Mouse (Mus musculus) heart, adult 18-20 months (tissue): ENCODE results near the gene Cklf. TPM values are rescaled to one million over a fixed set of nuclear protein-coding genes. Genes with fewer than 3 reads are reported as not detected.
"Not testable (repeated sequence)": the region's sequence is repeated elsewhere in the genome, so short reads cannot be mapped to it uniquely, and the experiment has no call there.

ENCODE experiments used
- DNase-seq, 2 experiments: peaks; one replicate each; pipeline ENCODE4 v3.0.0; 2021 to 2022; ENCODE audit warnings: mixed read lengths in 1 of 2
- long read RNA-seq, 2 experiments: library from polyadenylated mRNA; stranded (forward); transcript quantifications; one replicate each; pipeline ENCODE4 v2.0.0; 2021
- total RNA-seq, 2 experiments: library from RNA; stranded (reverse); gene quantifications; 2 replicates each; pipeline ENCODE4 v1.2.3; 2021

Gene Cklf
- 1 to 10 TPM; 2.6 to 4.8 TPM for total RNA-seq
- long read RNA-seq, experiment 1, partial matches to known transcripts: 0 of 2 reads
- long read RNA-seq, experiment 1, other reads (novel, unspliced or antisense): 0 of 2 reads
- long read RNA-seq, experiment 2, transcript Cklf-201 (4 exons, 667 nt): major isoform, 5 of 6 reads
- long read RNA-seq, experiment 2, partial matches to known transcripts: 0 of 6 reads
- long read RNA-seq, experiment 2, other reads (novel, unspliced or antisense): 1 of 6 reads

- DNase-seq: peak; percentile 90 to 92
Measured at GRCm38 (mm10) chr8:104250439-104251367, at the start of gene Cklf. Gene Cklf, plus strand, starts transcription at chr8:104250861.

- no peak for DNase-seq
Measured at GRCm38 (mm10) chr8:104201622-104202021, 49.0 kb upstream of the Cklf start.

GRCm38 (mm10) chr8:104202320-104202719, 48.3 kb upstream of the Cklf start:
- no peak for DNase-seq

- DNase-seq: no peak
Measured at GRCm38 (mm10) chr8:104205292-104205691, 45.4 kb upstream of the Cklf start.

DNA sequence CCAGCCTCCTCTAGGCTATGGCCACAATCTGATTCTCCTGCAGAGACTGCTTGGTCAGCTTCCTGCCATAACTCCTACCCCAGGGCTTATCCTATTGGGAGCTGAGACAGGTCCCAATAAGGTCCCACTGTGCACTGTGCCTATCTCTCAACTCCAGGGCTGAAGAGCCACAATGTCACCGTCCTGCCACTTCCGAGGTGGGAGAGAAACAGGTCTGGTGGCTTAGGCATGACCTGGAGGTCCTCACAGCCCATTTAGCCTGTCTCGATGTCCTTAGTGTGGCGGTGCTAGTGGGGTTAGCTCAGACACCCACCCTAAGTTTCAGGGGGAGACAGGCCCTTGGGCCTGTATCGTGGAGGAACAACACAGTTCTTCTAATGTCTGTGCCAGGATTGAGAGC, 33.1 kb upstream of the Cklf start:
- no peak for DNase-seq

DNA sequence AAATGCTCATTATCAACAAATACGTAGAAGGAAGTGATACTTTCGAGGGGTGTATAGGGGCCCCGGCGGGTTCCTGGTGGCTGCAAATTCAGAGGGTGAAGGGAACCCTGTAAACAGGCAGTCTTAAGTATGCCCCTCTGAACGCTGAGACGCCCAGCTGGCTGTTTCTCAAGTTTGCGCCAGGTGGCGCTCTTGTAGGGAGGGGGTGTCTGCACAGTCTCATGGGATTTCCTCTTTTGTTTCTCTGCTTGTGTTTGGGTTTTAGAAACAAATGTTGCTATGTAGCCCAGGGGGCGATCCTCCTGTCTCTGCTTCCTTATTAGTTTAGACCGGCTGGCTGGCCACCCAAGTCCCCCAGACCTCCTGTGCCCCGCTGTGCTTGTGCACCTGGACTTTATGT, 31.6 kb upstream of the Cklf start:
- peak; percentile 55 to 73 for DNase-seq

- DNase-seq: peak; percentile 70 to 90
Measured at GRCm38 (mm10) chr8:104219806-104220205, 30.9 kb upstream of the Cklf start.

DNA sequence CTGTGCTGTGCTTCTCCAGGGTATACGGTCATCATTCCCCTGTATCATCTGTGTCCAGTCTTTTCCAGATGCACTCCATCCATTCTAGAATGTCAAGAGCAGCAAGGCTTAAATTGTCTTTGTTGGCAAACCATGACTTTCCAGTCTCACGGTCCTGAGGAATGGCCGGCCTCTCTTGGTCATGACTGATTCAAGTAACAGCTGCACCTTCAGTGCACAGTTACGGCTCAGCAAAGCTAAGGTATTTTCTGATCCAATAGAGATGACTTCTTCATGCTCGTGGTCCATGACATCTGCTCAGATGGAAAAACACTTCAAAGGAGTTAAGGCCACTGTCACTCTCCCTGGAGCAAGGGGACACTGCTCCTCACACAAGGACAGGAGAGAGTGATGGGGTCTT, 23.6 kb upstream of the Cklf start:
- no peak for DNase-seq

DNA sequence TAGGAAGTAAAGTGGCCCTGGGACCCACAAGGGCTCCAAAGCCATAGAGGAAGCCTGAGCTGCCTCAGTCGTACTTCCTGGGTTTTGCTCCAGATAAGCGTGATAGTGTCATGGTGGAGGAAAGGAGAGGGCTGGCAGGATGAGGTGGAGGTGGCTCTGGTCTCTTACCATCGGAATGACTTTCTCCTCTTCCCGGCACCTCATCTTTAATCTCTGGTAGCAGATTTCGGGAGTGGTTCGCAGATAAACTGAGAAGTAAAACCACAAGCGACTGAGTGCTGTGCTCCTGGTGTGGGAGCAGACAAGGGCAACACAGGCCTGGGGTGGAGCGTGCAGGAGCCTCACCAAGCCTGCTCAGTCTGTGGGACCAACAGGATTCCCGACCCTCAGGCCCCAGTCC, 20.3 kb upstream of the Cklf start:
- DNase-seq: no peak

DNA sequence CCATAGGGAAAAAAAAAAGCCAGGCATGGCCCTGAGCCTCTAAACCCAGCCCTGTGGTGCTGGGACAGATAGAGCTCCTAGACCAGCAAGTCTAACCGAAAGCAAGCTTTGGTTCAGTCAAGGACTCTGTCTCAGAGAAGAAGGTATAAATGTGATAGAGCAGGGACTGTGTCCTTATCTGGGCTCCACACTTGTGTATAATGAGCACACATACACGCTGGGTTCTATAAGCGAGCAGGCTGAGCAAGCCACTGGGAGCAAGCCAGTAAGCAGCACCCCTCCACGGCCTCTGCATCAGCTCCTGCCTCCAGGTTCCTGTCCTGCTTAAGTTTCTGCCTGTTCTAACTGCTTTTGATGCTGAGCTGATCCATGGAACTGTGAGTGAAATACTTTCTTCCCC, 18.6 kb upstream of the Cklf start:
- no peak for DNase-seq

GRCm38 (mm10) chr8:104232919-104233318, 17.7 kb upstream of the Cklf start:
- peak in 1 of 2 experiments; percentile 24 for DNase-seq

- no peak for DNase-seq
Measured at GRCm38 (mm10) chr8:104234573-104234972, 16.1 kb upstream of the Cklf start.

DNA sequence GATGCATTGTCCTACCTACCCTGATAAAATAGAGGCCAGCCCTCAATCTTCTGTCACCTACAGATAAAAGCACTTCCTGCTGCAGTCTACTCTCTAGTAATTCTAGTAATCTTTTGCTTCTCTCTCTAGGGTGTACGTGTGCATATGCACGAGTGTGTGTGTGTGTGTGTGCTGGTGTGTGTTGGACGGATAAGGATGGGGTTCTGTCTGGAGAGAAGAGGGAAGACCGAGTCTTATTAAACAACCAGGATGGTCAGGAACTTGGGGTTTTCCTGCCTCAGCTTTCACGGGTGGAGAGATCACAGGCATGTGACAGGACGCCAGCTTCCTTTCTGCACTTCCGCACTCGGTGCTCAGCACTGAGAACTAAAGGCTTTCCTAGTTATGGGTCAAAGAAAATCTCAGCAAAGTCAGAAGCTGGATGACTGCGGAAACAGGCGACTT, 11.2 kb upstream of the Cklf start:
- peak in 1 of 2 experiments; percentile 52 for DNase-seq

DNA sequence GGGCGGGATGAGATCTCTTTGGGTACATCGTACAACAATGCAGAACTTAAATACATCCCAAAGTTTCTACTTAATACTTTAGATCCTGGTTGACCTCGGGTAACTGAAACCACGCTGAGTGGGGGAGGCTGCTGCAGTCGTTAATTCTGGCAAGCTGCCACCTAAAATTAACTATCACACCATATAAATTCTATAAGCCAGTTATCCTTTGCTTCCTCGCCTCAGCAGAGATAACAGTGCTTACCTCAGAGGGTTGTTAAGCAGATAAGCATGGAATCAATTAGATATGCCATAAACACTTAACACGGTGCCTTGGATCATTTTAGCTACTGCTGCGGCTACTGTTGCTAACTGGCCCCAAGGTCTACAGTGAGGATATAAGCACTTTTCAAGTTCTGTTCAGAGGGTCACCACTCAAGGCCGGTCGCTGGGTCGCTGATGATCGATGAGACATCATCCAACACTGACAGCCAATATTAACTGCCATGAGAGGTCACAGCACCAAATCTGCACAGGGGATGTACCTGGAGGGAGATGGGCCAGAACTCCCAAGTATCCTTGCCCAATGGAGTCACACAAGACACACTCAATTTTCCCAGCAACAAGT, 8.5 kb upstream of the Cklf start:
- DNase-seq: no peak

DNA sequence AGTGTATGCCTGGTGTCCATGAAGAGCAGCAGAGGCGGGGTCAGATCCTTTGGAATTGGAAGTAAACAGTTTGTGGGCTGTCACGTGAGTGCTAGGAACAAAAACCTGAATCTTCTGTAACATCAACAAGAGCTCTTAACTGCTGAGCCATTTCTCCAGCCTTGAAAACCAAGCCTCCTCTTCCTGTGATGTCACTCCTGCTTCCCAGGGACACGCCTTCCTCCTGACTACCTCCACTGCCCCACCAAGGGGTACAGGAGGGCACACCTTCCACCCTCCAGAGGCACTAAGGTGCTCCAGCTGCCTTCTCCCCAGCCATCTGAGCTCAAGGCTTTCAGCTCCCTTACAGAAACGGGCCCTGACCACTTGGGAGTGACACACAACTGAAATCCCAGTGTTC, 4.0 kb upstream of the Cklf start:
- DNase-seq: no peak

DNA sequence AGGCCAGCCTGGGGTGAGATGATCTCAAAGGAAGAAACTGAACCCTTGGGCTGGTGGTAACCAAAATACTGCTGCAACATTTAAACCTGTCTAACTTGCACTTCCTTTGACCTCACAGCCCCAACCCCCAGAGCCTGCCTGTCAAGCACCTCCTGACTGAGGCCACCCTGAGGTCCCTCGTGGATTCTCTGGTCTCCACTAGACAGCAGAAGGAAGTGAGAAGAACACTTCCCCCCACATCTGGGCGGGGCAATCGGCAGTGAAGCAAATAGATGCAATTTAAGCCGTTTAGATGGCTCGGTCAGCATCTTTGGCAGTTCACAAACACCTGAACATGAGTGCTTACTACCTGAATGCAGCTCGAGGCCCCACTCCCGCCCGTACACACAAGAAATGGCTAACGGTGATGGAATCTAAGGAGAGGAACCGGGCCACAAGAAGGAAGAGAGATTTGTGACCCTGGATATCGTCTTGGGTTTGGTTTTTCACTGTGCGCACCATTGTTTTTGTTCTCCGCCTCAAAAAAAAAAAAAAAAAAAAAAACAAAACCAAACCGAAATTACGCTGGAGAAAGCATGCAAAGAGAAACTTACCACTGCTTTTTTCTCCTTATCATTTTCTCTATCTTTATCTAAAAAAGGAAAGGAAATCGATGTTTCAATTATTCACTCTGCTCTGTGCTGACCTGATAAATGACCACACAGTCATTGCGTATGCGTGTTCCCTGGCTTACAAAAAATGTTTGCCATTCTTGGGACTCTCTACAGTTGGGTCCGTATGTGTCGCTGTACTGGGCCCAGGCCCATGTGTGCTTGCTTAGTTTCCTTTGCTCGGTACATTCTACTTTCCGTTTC, 3.4 kb upstream of the Cklf start:
- peak; percentile 51 to 73 for DNase-seq

DNA sequence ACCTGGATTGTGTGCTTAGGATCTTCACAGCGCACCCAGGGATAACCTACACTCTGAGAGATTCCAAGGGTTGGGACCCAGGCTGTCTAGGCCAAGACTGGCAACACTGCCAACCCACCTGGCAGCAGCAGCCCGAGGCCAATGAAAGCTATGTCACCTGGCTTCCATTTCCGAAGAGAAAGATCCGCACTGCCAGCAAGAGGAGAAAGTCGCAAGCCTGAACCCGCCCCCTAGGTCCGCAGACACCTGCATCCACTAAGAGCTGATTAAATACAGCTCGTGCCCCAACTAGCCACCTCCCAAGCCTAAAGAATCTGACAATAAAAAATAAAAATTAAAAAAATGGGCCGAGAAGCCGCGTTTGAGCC, 2.8 kb upstream of the Cklf start:
- peak; percentile 7 to 35 for DNase-seq

GRCm38 (mm10) chr8:104248276-104248675, 2.4 kb upstream of the Cklf start, which contains the start of gene Tk2:
Gene Tk2, minus strand, starts transcription at chr8:104248558.
- DNase-seq: peak; percentile 82 to 86

DNA sequence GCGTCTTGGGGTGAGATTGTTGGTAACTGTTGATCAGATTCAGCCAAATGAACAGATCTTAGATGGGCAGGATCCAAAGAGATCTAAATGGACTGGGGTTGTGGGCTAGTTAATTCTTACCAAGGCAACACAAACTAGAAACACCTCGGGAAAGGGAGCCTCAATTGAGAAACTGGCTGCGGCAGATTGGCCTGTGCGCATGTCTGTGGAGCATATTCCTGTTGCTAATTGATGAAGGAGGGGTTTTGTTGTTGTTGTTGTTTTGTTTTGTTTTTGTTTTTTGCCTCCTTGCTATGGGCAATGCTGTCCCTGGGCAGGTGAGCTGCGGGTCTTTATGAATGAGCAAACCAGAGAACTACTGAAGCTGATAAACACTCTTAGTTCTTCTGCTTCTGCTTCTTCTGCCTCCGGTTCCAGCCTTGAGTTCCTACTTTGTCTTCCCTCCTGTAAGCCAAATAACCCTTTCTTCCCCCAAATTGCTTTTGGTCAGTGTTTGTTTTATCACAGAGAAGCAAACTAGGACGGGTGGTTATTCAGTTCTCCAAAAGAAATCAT, 1.1 kb upstream of the Cklf start:
- no peak for DNase-seq

DNA sequence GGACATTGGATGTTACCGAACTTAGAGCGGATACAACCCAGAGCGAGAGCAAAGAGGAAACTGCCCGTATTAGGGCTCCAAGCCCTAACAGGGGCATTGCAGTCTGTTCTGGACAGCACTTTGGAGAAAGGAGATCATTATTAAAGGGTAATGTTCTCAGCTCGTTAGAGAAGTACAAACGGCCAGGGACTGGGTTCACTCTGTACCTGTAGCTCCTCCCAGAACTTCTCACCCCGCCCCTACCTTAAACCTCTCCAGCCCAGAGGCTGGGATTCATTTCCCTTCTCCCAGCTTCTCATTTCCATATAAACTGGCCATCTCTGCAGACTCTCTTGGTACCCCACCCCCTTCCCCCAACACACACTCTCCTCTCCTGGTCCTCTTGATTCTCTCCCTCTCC, 800 bp downstream of the Cklf start:
- DNase-seq: no peak

- DNase-seq: no peak
Measured at GRCm38 (mm10) chr8:104253016-104253415, 2.4 kb downstream of the Cklf start.

- not testable (repeated sequence) for DNase-seq
Measured at GRCm38 (mm10) chr8:104261802-104262201, 11.1 kb downstream of the Cklf start.
